Mouse (Mus musculus) megakaryocyte, embryonic 14.5 days (primary cell): ENCODE data around the gene Eaf2.

ENCODE experiments used
- FLI1 ChIP-seq: IDR thresholded peaks from 2 replicates; pipeline ENCODE4 v1.6.1; 2012; ENCODE audit warnings: low read length, inconsistent platforms, mixed read lengths
- GATA1 ChIP-seq: IDR thresholded peaks from 3 replicates; pipeline ENCODE4 v1.6.1; 2012; ENCODE audit warnings: mixed read lengths, low read length, inconsistent platforms, borderline replicate concordance

GRCm38 (mm10) chr16:36893317-36893716, 18.5 kb upstream of the Eaf2 start:
- TF ChIP-seq GATA1 (no peak), FLI1 (no peak)
